Mouse (Mus musculus): ENCODE measurements around the gene Alad. TPM values are rescaled to one million over a fixed set of nuclear protein-coding genes. Genes with fewer than 3 reads are reported as not detected.
"Not testable (repeated sequence)": the region's sequence is repeated elsewhere in the genome, so short reads cannot be mapped to it uniquely, and the experiment has no call there.

The Alad gene
- total RNA-seq, 4 experiments from 2014 or later = 135 to 180 (median 162) TPM

DNA sequence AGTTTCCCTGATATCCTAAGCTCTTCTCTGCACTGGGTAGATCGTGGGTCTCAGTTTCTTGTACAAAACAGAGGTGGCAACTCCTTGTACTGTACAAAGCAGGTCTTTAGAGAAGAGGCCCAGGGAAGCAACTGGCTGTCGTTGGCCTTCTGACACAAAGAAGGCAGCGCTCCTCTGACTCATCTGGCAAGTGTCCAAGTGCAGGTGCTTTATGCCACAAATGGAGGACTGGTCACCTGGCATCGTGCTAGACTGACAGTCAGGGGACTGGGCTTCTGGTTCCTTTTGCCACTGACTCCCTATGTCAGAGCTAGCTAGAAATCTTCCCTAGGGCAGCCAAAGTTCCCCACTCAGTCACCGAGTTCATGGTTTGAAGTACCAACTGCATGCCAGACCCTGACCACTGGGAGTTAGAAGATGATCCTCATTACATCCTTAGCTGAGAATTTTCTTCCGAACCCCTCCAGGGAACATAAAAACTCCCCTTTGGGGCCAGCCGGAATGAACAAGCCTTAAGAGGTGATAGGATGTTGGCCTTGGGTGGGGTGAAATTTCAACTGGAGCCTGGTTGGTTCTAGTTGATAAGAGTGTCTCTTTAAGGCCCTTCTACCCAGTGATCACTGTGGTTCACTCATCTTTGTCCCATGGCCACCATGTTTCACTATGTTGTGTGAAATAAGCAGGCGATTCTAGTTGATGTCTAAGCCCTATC lies 34.1 kb downstream of the Alad start:
- no peak for DNase-seq

- no peak for DNase-seq
Observed at GRCm38 (mm10) chr4:62484928-62485327, 34.8 kb downstream of the Alad start.

- DNase-seq = no peak
Observed at GRCm38 (mm10) chr4:62480709-62481605, 38.8 kb downstream of the Alad start.

DNA sequence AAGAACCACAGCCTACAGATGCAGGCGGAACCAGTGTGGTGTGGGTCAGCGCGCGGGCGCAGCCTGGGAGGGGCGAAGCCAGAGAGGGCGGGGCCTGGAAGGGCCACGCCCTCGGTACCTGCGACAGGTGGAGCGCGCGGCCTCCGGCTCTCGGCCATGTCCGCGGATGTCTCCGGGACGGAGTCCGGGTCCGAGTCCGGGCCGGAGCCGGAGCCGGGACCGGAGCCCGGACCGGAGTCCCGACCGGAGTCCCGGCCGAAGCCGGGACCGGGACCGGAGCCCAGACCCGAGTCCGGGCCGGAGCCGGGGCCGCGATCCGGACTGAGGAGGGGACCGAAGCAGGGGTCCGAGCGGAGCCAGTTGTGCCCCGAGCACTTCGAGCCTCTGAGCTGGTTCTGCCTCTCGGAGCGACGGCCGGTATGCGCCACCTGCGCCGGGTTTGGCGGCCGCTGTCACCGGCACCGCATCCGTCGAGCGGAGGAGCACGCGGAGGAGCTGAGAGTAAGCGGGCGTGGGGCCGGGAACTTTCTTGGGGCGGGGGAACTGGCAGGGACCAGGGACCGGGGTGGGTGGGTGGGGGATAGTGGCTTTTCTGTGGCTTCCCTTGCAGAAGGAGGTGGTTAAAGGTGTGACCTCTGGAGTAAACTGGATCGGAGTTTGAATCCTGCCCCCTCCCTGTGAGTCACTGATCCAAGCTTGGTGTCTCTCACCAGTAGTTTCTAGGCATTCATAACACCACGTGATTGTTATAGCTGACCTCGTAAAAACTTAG lies 39.6 kb downstream of the Alad start, which contains the start of gene Bspry:
Bspry (plus strand) TSS at position 117 of the 772 bp plus-strand sequence.
- no peak for DNase-seq

- not testable (repeated sequence) for DNase-seq
Observed at GRCm38 (mm10) chr4:62479593-62479936, 40.2 kb downstream of the Alad start.

GRCm38 (mm10) chr4:62477542-62478244 lies 42.0 kb downstream of the Alad start:
- no peak for DNase-seq

DNA sequence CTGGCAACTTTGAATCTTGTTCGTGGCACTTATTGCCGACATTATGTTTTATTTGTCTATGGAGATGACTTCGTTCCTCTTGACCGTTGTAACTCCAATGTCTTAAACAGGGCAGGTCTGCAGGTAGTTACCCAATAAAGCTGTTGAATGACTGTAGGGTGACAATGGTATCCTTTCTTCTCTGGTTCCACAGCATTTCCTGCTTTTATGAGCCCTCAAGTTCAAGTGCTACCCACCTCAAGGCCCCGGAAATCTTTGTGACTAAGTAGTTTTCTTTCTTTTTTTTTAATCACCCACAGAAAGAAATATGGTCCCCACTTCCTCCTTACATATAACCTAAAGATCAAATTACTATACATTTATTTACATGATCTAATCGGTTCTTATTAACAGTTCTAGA lies 43.9 kb downstream of the Alad start:
- DNase-seq = no peak

GRCm38 (mm10) chr4:62475131-62475530 lies 44.6 kb downstream of the Alad start:
- no peak for DNase-seq

DNA sequence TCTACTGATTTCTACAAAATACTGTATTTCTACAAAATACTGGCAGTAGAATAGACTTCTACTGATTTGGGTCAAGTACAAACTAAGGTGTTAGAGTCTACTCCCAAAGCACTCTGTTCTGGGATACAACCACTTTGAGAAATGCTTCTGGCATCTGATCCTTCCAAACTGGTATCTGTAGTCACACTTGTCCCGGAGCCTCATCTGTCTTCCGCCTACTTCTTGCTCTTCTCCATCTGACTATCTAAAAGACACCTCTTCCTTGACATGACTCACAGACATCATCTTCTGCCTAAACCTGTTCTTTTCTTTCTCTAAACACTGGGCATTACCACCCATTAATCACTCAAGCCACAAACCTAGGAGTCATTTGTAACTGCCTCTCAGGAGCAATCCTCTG lies 47.6 kb downstream of the Alad start:
- DNase-seq = no peak

GRCm38 (mm10) chr4:62470598-62471051 lies 49.1 kb downstream of the Alad start, which contains the start of gene Wdr31:
TSS of gene Wdr31 (minus strand) at chr4:62470896.
- DNase-seq = peak; percentile 51

- DNase-seq = no peak
Observed at GRCm38 (mm10) chr4:62468158-62468557, 51.6 kb downstream of the Alad start.

DNA sequence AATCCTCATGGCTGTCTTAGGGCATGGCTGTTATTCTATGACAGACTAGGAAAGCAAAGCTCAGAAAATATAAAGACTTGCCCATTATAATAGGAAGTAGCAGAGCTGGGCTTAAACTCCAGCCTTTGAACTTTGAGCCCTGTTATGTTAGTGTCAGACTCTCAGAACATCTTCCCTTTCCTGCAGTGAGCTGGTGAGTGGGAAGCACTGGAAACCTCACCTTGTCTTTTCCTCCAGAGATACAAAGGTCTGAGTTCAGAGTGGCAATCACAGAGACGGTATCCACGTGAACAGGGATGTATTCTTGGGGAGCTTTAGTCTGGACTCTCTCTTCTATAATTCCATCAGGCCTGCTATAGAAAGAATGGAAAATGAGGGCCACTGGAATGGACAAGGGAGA lies 56.6 kb downstream of the Alad start:
- DNase-seq = no peak

DNA sequence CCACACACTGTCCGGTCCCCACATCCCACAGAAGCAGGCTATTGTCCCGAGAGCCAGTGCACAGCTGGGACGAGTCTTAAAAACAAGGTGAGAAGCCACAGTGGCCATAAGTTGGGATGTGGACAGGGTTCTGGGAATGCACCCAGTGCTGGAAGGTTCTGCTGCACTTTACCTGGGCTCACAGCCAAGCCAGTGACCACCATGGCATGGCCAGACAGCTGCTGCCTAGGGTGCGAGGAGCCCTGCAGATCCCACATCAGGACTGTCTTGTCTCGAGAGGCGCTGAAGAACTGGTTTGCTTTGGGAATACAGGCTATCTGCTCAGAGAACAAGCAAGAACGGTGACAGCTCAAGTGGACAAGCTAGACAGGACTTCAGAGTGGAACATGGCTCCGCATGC lies 59.4 kb downstream of the Alad start:
- no peak for DNase-seq

Other genes with a start within 250 kb of the Alad start
- gene Fkbp15, start 159.4 kb downstream of the Alad start, total RNA-seq (2022) = 10 to 100 TPM; 35.0 to 56.7 (median 46.2) TPM
- gene Slc31a1, start 159.2 kb downstream of the Alad start, total RNA-seq (2022) = 10 to 100 TPM; 44.5 to 59.7 (median 49.9) TPM
- 10 to 100 TPM; 74.3 to 90.8 (median 78.5) TPM for gene Cdc26, start 111.3 kb downstream of the Alad start, total RNA-seq (2022)
- 10 to 100 TPM; 28.6 to 37.7 (median 31.1) TPM for gene Prpf4, start 111.1 kb downstream of the Alad start, total RNA-seq (2022)
- 1 to 10 TPM in 2 of 4 experiments, under 1 TPM in 1, not detected in 1; 0.21 to 2.4 (median 1.2) TPM for gene Rnf183, start 84.7 kb downstream of the Alad start, total RNA-seq (2022)
- 1 to 10 TPM; 1.8 to 7.0 (median 4.8) TPM for gene Wdr31, start 49.0 kb downstream of the Alad start, total RNA-seq (2022)
- gene Bspry, start 39.9 kb downstream of the Alad start, total RNA-seq (2022) = 10 to 100 TPM in 2 of 4 experiments, 1 to 10 TPM in 2; 5.5 to 32.9 (median 15.0) TPM
- 10 to 100 TPM; 13.7 to 35.8 (median 23.6) TPM for gene Hdhd3, start 16.5 kb downstream of the Alad start, total RNA-seq (2022)
- gene Pole3, start 5.2 kb upstream of the Alad start, total RNA-seq (2022) = 10 to 100 TPM; 55.6 to 59.0 (median 58.2) TPM
- 1 to 10 TPM in 1 of 4 experiments, under 1 TPM in 3; 0.35 to 1.3 (median 0.47) TPM for gene 4933430I17Rik, start 5.5 kb upstream of the Alad start, total RNA-seq (2022)
- 10 to 100 TPM; 30.0 to 44.5 (median 38.0) TPM for gene Rgs3, start 39.9 kb upstream of the Alad start, total RNA-seq (2022)